Mouse (Mus musculus): ENCODE data around the gene Smarcad1.
A peak's percentile ranks its signal among the peaks of the same experiment; 100 is the strongest.

Smarcad1 gene

DNA sequence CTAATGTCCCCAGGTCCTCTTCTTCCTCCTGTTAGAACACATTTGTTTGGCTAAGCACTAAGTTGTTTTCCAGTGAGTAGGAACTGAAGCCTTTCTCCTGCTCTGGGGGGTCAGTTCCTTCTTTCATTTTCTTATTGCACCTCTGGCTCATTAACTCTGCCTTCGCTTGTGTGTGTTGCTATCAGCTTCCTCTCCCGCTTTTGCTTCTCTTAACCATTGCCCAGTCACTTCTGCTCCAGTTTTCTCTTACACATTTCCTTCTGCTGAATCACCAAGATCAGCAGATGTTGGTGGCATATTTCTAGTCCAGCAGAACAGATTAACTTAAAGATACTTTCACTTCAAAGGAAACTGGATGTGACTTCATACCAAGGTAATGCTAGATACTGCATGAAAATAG is 72.5 kb downstream of the Smarcad1 start:
- no peak for DNase-seq

DNA sequence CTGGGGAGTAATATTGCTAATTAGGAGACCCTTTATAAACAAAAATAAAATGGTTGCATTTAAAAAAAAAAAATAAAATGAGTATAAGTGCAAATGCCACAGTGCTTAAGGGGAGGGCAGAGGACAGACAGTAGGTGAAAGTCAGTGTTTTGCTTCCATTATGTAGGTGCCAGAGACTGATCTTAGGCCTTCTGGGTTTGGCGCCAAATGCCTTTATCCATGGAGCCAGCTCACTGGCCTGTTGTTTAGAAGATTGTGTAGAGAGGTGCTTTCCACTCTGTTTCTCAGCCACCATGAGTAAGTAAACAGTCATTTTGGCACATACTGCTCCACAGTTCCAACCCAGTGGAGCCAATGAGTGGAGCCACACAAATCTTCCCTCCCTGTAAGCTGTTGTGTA is 75.2 kb downstream of the Smarcad1 start:
- DNase-seq, result no peak

DNA sequence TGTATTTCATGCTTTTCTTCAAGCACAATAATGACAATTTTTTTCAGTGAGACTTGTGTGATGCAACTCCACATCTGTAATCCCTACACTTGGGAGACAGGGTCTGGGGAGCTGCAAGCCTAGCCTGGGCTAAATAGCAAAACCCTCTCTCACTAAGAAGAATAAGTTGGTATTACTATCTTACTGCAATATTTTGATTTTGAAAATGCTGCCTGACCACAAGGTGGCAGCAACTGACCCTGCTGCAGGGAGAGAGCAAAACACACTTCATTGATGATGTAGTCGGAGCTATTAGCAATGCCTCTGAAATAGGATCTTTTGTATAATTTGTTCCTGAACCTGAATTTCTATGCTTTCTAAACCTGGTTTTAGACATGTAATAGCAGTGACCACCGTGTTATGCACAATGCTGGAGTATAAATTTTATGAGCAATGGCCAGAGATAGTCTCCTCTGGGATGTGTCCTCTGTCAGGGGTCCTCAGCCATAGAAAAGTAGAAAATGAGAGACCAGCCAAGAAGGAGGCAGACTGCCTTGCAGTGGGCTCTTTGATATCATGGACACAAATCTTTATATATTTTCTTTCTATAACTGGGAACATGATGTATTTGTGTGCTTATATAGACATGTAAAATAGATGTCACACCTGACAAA is 83.8 kb downstream of the Smarcad1 start:
- peak; percentile 41 for DNase-seq

DNA sequence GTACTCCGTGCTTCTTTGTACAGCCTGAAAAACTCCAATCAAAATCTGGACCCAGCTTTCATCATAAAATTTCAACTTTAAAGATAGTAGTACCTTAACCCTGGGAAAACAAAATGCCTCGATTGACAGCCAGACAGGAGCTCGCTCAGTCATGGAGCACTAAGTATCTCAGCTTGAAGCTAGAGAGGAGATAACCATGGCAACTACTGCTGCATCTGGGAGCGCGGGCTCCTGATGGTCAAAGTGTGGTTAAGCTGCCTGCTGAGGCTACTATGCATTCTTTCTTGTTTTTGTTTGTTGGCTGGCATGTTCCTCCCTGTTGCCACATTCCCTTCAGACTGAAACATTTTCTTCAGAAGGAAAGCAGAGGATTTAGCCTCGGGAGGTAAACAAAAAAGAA is 90.0 kb downstream of the Smarcad1 start:
- no peak for DNase-seq

DNA sequence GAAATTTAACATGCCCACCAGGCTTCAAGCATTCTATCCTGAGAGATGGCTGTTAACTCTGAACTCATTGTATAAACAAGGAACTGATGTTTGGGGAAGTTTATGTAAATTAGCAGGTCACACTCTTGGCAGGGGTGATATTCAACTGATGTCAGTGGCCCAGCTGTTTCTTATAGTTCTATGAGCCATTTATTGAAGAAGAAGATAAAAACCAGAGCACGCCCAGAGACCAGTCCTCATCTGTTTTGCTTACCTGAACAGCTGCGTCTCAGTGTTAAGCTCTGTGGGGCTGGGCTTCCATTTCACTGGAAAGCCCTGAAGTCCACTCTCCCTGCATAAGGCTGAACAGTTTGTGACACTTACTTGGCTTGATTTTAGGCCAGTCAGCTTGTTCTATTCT is 95.4 kb downstream of the Smarcad1 start:
- DNase-seq, result no peak

DNA sequence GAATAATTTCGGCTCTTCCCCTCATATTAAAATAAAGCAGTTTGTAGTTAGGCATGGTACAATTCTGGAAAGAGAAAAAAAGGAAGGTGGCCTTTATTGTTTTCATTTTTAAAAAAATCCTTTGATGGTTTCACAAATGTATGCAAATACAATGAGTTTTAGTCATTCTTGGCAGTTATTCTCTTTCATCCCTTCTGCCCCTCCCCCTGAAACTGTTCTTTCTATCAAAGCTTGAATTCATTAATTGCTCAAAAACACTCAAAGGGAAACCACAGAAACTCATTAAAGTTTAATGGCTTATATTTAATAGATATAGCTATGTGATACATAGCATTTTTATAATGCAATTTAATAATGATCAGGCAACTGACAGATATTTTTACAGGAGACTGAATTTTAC is 95.9 kb downstream of the Smarcad1 start:
- no peak for DNase-seq

DNA sequence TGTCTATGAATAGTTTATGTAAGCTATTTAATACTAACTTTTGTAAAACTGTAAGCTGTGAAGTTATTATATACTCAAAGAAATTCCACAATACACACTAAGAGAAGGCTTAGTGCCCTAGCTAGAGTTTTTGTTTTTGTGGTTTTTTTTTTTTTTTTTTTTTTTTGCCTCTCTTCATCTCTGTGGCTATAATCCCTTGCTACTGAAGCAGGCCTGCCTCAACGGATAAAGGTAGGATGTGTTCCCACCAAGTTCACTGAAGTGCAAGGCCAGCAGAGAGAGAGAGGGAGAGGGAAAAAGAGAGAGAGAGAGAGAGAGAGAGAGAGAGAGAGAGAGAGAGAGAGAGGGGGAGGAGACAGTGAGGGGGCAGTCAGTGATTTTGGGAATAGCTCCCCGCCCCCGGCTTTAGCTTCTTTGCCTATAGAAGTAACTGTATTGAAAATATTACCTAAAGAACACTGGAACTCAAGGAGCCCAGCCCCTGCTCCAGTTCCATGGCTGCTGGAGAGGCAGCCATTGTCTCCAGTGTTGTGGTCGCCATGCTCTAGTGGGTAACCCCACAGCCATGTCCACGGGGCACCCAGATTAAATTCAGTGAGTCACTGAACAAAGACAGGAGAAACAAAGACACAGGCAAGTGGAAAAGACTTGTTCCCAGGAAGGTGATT is 97.8 kb downstream of the Smarcad1 start:
- no peak for DNase-seq

DNA sequence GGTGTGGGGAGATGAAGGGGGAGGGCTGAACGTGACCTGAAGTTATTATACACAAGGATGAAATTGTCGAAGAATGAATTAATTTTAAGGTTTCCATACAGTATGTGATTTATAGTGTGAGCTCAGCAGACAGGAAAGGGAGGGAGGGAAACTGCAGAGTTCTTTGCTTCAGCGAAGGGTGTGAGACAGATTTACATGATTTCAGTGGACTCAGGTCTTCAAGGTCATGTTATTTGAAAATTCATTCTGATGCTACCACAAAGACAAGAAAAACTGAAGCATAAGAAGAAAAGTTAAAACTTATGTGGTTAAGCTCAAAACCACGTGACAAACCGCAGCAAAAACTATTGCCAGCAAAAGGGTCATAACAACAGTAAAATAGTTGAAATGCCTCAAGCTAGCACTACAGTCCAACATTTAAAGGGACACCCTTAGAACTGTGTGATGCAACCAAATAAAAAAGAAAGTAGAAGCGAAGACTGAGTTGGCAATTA is 98.4 kb downstream of the Smarcad1 start:
- DNase-seq, result peak; percentile 13

DNA sequence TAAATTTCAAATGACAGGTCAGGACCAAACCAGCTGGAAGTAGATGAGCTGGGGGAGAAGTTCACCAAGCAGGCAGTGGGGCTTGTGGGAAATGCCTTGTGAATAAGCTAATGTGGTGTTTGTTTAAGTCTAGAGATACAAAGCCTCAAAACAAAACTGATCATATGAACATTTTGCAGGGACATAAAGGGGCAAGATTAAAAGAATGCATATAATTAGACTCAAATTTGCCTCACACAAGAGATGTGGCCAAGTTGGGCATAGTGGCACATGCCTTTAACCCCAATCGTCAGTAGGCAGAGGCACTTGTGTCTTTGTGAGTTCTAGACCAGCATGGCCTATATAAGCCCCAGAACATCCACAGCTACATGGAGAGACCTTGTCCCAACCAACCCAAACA is 99.9 kb downstream of the Smarcad1 start:
- DNase-seq, result no peak

DNA sequence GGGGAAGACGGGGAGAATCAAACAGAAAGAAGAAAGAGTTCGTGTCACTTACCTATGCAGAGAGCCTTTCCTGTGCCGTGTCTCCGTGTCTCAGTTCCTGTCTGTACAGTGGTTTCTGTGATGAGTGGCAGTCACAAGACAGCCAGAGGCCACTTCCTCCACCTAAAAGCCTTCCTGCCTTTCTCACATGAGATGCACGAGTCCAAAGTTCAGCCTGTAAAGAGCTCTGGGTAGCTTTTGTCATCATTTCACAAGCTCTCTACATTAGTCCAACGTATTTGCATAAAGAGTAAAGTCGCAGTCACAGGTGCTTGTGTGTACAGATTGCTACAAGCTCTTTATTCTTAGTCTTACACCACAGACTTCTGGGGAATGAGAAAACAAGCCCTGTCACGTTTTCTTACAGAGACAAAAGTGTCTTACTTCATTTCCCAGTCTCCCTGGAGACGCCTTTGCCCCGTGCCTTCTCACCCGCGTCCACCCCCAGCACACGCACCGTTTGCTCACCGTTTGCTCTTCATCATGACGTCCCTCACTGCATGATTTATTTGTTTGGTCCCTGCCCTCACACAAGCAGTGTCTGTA is 102.3 kb downstream of the Smarcad1 start, which contains the start of gene Hpgds:
Gene Hpgds, minus strand, starts transcription at position 288 of the 585 bp plus-strand sequence.
- peak; percentile 22 for DNase-seq

DNA sequence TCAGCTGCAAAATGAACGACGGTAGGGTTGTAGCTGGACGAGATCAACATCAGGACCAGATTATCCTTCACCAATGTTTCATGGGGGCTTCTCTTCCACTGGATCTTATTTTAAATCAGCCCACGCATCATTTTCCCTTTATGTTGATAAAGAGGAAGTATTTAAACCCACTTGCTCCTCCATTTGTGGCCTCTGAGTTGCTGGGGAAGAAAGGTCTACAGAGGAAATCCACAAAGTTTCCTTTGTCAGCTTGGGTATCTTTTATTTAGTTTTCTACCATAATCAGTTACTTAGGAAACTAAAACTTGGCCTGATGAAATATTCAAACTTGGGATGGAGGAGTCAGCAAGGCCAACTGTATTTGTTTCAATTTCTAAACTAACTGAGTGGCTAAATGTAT is 104.0 kb downstream of the Smarcad1 start:
- DNase-seq, result no peak

DNA sequence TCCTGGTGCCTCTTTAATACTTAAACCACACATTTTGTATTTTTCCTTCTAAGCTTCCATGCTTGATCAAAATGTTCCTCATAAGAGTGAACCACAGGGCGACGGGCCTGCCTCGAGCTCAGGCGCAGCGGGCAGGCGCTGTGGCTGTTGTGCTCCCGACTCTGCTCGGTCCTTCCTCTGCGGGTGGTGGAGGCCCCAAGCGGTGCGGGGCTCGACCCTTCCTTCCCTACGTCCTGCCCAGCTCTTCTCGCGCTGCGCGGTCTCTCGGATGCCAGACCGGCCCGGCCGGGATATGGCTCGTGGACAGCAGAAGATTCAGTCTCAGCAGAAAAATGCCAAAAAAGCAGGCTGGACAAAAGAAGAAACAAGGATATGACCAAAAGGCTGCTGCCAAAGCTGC is 108.3 kb downstream of the Smarcad1 start:
- DNase-seq, result no peak

DNA sequence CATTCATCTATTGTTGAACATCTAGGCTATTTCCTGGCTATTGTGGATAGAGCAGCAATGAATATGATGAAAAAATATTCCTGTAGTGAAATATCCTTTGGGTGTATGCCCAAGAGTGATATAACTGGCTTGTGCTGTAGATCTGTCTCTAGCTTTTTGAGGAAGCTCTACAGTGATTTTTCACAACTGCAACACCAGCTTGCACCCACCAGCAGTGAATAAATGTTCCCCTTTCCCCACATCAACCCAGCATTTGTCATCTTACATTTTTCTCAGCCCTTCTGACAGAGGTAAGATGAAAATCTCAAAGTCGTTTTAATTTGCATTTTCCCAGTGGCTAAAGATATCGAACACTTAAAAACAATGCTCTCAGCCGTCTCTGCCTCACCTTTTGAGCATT is 111.2 kb downstream of the Smarcad1 start:
- DNase-seq, result no peak

DNA sequence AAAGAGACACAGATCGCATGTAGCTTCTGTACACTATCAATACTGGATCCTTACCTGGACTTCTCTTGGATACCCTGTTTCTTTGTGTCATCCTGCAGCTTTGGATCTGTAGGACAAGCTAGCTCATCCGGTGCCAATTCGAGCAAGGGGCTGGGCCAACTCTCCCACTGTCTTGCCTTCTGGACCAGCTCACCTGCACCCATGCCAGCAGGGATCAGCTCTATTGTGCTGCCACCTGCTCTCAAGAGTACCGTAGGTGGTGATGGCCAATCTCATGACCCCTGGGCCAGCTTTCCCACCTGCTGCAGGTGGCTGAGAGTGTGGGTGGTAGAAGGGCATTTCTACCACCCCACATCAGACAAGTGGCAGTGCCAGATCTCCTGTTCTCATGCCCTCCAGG is 114.7 kb downstream of the Smarcad1 start:
- no peak for DNase-seq

DNA sequence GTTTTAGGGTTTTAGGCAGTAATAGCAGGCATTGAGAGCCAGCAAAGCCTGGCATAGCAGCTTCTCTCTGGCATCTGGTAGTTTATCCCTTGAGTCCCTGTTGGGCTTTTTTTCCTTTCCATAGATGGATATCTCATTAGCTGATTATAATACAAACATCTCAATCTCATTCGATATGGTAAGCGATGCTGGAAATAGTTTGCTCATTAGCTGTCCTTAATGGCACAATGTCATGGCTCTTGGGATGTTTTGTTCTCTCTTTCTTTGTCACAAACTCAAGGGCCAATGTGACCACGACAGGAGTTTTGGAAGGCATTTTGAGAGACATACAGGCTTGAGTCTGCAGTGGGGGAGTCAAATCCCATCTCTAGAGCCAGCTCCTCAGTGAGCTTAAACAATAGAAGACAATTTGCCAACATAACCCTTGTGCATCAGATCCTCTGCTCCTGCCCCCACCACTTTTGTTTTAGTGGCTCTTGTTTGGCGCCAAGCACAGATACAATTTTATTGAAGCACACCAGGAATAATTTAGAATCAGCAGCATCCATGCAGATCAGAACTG is 117.1 kb downstream of the Smarcad1 start:
- DNase-seq, result no peak

DNA sequence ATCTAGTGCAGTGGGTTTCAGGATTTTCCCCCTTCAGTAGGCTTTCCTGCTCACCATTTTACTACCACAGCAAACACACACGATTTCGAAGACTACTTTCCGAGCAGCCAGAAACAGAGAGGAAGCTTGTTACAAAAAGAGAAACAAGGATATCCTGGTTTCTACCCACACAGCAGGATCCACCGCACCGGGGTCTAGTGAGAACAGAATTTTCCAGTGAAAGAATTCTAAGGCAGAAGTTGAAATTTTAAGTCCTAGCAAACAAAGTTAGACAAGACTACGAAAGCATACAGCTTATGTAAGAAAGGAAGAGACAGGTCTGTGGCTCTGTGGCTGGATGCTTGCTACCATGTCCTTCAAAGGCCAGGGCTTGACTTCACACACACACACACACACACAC is 121.8 kb downstream of the Smarcad1 start:
- no peak for DNase-seq

DNA sequence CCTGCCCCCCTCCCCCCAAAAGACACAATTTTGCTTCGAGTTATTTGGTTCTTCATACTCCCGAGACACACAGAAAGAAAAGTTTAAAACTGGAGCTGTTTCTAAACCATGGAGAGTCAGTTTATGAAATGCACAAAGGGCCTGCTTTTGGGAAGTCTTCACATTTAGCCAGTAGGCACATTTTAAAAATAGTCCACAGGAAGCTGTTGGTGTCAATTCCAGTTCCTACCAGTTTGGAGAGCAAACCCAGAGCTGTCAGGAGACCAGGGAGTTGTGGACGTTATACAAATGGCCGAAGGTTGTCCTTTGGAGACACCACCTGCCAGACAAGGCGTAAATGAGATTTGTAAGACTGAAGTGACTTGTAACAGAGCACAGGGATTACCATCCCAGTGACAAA is 122.6 kb downstream of the Smarcad1 start:
- no peak for DNase-seq
